Mouse (Mus musculus) gonadal fat pad, adult 2 months (tissue): ENCODE results near the gene Rsl1d1. TPM values are rescaled to one million over a fixed set of nuclear protein-coding genes. Genes with fewer than 3 reads are reported as not detected.

ENCODE experiments used
- DNase-seq: peaks from one replicate; pipeline ENCODE4 v3.0.0-alpha.2; 2012; ENCODE audit warnings: low read depth
- polyA plus RNA-seq: library from polyadenylated mRNA; depleted of rRNA; stranded (reverse); fragments of >200 nt; gene quantifications from 2 replicates; pipeline ENCODE4 v1.2.3, GENCODE M21; 2012; rRNA removed

The Rsl1d1 gene
- polyA plus RNA-seq, result 8.5 and 8.9 TPM in 2 replicates

DNA sequence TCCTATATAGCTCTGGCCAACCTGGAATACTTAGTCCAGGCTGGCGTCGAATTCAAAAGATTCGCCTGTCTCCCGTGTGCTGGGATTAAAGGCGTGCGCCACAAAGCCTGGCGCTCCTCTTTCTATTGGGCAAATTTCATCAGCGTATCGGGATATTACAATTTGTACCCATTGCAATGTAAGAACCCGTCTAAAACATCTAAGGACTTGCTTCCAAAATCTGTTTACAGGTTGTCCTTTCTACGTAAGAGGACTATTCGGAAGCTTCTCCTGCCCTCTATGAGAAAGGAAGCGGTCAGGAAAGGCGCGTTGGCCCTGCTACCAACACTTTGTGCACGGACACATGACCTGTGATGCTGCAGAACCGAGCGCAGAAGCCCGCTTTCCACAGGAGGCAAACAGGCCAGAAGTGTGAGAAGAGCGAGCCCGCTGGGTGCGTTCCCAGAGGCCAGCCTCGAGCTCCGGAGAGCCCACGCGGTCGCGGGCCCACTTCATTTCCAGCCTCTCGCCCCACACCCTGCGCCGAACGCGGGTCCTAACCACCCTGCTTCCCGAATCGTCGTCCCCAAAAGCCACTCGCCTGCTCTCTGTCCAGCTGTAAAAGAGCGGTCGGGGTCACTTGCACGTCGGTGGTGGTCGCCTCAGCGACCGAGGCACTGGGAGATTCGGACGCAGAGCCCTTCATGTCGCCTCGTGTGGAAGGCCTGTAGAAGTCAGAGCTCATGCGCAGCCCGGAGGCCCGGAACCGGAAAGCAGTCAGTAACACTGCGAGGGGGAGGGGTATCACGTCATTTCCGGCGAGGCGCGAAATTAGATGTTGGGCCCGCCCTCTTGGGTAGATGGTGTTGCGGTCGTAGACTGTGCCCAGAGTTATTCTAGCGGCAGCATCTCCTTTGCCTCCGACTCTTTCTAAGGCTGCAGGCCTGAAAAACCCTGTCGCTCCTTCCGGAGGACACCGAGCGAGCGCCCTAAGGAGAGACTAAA lies at the start of gene Rsl1d1:
TSS of gene Rsl1d1 (minus strand) at position 761 of the 984 bp plus-strand sequence.
- DNase-seq, result no peak

DNA sequence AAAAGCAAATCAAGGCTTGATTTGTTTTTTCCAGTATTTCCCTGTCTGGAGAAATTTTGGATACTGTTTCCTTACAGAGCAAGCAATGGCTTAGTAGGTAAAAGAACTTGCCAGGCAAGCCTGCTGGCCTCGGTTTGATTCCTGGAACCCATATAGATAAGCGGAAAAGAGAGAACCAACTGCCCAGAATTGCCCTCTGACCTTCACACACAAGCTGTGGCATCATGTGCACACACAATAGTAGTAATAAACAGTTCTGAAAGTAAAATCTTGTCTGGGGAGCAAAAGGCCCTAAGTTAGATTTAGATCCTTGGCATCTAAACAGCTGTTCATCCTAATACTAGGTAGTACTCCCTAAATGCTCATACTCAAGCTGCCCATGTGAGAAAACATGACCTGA lies 44.7 kb upstream of the Rsl1d1 start:
- no peak for DNase-seq

DNA sequence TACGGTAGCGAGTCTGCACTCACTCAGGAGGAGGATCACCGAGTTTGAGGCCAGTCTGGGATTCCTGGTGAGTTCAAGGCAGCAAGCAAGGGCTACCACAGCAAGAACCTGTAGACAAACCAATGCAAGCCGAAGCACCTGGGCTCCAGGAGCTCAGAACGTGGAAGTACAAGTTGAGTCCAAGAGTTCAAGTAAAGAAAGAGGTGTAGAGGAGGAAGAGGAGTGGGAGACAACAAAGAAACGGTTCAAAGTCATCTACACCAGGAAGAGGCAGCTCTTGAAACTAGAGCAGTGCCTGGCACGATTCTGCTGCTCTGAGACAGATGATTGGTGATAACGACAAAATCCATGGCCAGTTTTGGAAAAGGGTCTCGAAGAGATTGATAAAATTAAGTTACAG lies 42.6 kb upstream of the Rsl1d1 start:
- DNase-seq, result no peak

DNA sequence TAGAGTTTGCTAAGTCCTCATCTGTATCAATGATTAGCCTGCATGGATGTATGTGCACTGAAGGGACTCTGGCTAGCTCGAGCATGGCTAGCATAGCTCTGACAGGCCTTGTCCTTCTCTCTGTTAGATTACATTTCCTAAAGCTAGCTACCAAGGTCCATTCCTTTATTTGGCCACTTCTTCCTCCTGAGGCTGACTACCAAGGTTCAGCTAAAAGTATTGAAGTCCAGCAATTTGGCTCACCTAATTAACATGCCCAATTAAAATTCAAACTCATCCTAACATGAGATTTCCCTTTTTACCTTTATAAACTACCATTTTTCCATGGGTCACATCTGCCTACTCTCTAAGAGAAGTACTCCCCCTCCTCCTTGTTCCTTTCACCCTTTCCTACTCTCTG lies 39.3 kb upstream of the Rsl1d1 start:
- no peak for DNase-seq

DNA sequence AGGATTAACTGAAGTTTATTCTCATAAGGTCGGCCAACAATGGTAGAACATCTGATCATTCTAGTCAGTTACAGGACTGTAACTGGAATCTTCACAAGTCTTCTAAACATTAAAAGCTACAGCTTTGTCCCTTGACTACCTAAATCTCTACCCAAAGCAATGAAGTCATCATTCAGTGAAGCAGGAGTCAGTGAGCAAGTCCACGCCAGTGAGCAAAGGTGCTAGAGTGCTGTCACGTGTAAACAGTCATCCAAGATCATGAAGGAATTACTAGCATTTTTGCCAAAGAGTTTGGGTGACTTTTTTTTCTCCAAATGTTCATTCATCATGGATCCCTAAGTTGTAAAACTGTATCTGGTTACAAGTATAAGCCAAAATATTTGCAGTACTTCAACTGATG lies 14.7 kb upstream of the Rsl1d1 start:
- DNase-seq, result no peak

DNA sequence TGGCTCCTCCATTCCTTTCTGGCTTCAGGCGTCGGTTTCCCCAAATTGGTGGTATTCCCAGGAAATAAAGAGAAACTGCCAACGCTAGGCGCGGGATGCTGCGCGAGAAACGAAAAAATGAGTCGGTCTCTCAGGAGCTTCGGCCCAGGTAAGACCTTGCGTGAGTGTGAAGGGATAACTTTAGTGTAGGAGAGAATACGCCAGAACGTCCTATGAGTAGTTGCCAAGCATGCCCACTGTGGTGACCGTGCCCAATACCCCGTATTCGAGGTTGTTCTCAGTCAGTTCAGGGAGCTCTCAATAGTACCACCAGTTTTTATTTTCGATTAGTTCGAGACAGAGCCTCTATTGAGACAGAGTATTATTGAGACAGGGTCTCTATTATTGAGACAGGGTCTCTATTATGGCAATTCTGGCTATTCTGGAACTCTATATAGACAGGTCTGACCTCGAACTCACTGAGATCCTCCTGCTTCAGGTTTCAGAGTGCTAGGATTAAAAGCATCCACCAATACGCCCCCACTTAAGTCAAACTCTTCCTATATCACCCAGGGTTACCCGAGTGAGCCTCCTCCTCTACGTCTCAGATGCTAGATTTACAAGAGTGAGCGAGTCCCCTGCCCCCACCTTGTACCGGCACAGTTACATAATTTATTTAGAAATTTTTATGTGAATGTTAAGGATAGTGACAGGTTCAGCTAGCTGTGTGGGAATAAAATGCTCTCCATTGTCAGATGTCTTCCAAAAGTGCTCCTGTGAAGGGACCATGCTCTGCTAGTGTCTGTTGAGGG lies 664 bp upstream of the Rsl1d1 start:
- no peak for DNase-seq

DNA sequence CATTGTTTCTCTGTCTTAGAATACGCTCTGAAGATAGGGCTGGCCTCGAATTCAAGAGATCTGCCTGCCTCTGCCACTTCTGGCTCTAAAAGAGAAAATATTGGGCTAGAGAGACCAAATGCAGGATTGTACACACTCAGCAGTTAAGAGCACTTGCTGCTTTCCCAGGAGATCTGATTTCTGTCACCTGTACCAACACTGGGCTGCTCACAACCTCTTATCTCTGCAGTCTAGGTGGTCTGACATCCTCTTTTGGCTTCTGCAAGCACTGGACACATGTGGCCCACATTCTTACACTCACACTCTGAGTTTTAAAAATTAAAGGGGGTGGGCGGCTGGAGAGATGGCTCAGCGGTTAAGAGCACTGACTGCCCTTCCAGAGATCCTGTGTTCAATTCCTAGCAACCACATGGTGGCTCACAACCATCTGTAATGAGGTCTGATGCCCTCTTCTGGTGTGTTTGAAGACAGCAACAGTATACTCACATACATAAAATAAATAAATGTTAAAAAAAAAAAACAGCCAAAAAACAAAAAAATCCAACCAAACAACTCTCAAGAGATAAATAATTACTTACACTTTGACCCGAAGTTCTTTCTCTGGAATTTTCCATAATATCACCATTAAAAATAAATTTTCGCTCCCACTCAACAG lies 1.3 kb downstream of the Rsl1d1 start:
- no peak for DNase-seq

DNA sequence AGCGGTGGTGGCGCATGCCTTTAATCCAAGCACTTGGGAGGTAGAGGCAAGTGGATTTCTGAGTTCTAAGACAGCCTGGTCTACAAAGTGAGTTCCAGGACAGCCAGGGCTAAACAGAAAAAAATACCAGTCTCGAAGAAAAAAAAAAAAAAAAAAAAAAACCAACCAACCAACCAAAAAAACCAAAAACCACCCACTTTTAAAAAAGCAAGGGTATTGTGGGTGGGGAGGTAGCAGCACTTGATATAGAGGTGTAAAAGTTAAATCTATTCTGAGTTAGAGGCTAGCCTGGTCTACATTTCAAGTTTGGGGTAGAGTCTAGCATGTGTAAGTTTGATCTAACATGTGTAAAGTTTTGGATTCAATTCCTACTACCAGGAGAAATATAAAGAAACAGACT lies 2.9 kb downstream of the Rsl1d1 start:
- no peak for DNase-seq

DNA sequence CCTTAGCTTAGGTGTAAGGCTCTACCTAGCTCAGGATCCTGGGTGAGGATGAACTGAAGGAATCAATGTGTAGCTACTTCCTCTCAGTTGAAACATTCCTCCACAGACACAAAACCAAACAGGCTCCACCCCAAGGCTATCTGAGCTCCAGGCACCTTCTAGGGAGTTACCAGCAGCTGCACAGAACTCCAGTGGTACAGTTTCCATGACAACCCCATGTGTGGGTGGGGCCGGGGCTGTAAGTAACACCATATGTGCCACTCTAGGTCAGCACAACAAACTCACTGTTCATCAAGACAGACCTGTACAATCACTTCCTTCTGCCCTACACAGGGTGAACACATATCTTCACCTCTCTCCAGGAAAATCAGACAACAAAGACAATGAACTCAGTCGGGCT lies 4.7 kb downstream of the Rsl1d1 start:
- DNase-seq, result no peak

DNA sequence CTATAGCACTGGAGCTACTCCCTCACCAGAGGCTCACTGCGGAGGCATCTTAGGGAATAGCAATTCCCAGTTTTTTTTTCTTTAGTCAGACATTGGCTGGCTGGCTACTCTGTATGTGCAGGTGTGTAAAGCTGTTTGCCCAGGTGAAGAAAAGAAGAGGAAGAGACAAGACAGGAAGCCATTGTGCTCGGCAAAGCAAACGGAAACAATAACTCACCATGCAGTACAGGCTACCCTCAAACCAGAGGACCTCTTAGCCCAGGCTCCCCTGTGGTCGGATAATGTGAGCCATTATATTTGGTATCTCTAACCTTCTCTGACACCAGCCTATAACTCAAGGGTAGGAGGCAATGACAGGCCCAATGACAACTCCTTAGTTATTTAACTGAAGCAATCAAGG lies 6.1 kb downstream of the Rsl1d1 start:
- no peak for DNase-seq

DNA sequence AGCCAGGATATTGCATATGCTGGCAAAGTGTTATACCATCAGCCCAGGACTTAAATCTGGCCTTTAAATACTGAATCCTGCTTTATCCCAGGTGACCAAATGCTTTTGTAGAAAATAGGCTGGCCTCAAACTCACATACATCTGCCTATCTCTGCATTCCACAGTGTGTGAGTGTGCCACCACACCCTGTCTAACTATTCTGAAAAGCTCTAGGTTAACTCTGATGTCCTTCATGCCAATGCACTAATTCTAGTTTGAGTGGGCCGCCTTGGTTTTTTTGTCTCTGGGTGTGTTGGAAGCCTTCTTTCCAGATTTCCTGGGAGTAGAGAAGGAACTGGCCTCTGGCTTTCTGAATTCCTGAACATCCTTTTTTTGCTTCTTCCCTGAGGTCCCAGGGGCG lies 9.9 kb downstream of the Rsl1d1 start:
- DNase-seq, result no peak

DNA sequence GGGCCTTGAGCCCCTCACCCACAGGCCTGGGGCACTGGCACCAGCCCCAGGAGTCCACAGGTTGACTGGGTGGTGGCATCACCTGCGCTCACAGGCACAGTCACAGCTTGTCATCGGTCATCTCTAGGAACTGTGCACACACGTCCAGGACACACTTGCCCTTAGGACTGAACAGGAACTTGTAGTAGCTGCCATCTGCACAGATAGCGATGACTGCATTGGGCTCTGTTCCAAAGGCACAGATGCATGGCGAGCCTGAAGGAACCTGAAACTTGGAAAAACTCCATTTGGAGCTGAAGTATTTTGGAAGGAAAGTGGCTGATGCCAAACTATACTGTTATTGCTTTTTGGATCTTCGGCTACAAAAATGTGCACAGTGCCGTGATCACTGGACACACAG lies 13.0 kb downstream of the Rsl1d1 start:
- no peak for DNase-seq

DNA sequence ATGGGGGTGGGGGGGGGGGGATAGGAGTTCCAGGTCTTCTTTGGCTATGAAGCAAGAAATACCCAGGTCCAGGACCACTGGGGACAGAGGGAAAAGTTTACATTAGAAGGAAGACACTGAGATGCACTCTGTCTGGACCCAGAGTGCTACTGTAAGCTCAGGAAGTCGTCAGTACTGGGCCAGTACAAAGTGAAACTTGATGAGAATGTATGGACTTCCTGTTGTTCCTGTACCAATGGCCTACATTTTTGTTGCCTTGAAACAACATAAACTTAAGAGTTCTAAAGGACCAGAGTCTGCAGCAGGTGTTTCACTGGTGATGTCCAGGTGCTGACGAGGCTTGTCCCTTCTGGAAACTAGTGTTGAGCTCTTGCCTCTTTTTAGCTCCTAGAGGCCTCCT lies 25.7 kb downstream of the Rsl1d1 start:
- no peak for DNase-seq

DNA sequence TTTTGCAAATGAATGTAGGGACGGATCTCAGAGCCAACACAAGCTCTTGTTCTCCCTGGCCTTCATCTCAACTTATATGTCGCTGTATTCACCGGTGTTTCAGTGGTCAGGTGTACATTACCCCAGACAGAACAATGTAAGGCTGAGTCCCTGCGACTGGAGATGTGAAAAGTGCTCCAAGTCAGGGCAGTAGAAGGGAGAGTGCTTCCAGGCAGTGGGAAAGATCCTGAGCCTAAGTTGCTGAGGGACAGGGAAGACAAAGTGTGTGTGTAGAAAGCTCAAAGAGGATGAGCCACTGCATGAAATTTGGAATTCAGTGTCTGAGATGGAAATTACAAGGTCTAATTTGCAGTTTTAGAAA lies 26.3 kb downstream of the Rsl1d1 start:
- DNase-seq, result no peak

DNA sequence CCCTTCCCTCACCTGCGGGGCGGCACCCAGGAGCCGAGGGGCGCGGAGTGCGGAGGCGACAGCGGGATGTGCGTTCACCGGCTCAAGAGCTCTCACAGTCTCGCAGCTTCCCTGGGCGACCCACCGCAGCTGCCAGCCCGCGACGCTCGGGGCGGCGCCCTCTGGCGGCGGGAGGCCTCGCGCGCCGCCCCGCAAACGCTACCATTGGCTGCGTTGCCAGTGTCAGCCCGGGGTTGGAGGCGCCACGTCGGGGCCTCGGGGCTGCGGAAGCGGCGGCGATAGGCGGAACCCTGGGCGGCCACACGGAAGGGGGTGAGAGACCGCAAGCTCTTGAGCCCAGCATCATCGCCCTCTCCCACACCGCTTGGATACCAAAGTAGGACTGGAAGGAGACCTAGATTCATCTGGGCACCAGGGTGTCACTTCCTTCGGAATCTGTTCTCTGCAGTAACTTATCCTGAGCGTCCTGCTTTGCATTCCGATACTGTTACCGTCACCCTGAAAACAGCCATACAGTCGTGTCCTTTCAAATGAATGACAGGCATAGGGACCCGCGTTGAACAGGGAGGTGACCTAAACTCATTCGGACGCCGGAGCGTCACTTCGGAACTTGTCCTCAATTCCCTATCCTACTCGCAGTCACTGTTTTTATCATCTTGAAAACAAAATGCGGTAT lies 26.8 kb downstream of the Rsl1d1 start, which contains the start of gene Zc3h7a:
TSS of gene Zc3h7a (minus strand) at position 186 of the 676 bp plus-strand sequence.
- no peak for DNase-seq

DNA sequence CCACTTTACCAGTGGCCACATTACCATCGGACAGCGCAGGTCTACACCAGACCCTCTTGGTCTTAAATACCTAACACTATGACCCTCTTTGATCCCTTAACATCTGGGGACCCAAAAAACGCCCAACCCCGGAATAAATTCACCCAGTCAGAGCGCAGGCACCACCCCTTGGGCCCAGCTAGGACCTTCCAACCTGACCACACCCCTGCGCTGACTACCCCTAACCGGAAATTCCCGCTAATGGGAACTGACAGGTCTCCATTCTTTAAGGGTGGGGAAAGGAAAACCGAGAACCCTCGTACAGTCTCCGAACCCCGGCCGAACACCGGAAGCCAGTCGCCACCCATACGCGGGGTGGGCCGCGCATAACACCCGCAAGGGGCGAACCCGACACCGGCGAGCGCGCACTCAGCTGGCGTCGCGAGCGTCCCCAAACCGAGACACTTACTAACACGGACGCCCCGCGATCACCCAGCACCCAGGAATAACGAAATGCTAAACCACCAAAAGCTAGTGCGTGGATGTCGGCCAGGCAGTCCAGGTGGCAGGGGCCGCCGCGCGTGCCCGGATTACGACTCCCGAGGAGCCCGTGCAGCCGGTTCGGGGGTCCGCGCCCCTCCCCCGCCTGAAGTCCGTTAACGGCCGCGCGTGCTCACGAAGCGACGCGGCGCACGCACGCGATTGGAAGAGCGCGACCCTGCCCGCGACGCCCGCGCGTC lies 27.5 kb downstream of the Rsl1d1 start:
- no peak for DNase-seq

DNA sequence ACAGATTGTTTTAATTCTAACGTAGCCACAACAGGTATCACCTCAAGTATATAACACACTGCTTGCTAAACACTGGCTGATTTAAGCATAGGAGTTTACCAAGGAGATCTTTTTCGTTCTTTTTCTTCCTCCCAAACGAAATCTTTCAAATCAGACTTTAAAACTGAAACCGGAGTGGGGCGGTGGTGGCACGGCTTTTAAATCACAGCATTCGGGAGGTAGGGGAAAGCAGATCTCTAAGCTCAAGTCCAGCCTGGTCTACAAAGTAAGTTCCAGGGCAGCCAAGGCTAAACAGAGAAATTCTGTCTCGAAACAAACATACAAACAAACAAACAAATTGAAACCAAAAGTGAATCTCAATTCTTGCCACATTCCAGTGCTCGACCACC lies 28.0 kb downstream of the Rsl1d1 start:
- DNase-seq, result no peak

DNA sequence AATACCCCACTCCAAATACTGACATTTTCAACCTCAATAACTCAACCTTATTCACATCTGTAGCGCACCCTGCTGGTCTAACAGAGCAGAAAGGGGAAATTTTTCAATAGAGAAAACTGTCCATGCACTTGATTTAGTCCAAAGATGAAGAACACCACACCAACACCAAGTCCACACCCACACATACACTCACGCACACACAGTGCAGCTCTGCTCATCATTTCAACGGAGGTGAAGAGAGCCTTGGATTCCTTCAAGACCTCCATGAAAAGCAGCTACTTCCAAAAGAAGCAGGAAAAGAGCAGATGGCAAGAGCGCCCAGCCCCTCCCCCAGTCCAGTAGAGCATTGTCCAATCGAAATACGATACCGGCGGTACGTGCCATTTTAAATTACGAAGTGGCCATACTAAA lies 28.5 kb downstream of the Rsl1d1 start:
- DNase-seq, result no peak

DNA sequence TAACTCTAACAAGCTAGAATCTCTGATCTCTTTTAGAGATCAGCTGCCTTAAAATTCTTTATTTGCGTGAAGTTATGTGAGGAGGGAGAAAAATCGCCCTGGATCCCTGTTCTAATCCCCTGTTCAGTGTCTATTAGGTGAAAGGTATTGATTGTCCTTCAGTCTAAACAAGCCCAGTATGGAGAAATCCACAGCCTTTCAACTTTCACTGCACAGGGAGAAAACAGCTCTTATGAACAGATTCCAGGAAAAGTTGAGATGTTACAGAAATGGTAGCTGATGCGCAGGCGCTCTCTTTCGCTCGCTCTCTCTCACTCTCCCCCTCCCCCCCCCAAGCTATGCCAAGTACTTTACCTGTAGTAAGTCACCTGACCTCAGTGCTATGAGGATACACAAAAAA lies 31.5 kb downstream of the Rsl1d1 start:
- DNase-seq, result no peak

DNA sequence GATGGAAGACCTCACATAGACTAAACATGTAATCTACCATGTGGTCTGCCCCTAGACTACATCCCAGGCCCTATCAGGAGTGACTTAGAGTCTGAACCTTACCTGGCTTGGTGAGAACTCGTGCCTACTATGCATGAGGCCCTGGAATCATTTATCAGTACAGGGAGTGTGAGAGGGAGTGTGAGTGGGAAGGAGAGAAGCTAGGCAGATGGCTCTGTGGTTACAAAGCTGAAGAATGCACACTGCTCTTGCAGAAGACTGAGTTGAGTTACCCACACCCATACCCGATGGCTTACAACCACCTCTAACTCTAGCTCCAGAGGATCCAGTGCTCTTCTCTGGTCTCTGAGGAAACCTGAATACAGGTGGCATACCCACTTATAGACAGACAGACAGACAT lies 36.7 kb downstream of the Rsl1d1 start:
- DNase-seq, result no peak

DNA sequence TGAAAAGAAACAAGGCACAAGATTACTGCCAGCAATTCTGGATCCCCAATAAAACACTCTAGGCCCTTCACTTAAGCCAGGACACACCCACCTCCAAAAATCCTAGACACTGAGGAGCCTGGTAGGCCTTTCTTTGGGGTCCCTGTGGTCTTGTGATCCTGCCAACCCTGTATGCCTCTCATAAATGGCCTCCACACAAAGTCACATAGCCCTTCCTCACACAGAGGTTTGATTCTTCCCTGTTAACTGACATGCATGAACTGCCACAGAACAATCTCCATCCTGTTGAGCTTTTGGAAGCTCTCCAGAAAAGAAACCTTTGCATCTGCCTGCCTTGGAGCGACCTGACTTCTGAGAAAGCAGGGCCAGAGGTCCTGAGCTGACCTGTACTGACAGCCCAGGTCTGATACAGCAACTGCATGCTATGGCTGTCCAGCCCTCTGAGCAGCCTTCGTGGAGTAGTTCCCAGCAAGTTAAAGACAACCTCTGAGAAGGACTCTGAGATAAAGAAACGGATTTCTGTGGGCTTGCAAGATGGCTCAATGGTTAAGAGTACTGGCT lies 38.4 kb downstream of the Rsl1d1 start:
- no peak for DNase-seq
